Mouse (Mus musculus): ENCODE measurements around the gene Apoc2.

DNA sequence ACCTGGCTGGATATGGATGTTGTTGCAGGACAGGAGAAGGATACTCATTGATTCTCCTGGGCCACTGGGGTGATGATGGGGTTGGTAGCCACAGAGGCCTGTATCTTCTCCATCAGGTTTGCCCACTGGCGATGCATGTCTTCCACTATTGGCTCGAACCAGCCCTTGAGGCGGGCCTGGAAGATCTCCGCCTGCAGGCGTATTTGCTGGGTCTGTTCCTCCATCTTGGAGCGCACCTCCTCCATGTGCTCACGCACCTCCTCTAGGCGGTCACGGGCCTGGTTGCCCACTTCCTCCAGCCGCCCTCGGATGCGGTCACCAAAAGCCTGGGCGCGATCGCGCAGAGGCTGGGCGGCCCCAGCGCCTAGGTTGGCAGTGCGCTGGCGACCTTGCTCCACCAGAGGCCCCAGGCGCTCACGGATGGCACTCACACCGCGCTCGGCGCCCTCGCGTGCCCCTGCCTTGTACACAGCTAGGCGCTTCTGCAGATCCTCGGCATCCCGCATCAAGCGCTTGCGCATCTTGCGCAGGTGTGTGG, 18.7 kb upstream of the Apoc2 start:
- TF ChIP-seq CTCF (IDR thresholded peaks at IDR 0.05; ENCODE audit: extremely low read depth, insufficient read depth, insufficient read length, insufficient replicate concordance) (no peak), POLR2A (IDR thresholded peaks at IDR 0.05; ENCODE audit: low read depth, low read length) (no peak)

All from spleen, adult 2 months (tissue).